Mouse (Mus musculus) midbrain, embryonic 14.5 days (tissue): ENCODE measurements around the gene Crp. TPM values are rescaled to one million over a fixed set of nuclear protein-coding genes. Genes with fewer than 3 reads are reported as not detected.

ENCODE experiments used
- ATAC-seq: fragments of 200-750 bp; cut with Nextera tagmentation; 2 replicates; pipeline ENCODE4 v1.8.0; 2017; ENCODE audit warnings: moderate number of reproducible peaks, moderate library complexity; ENCODE audit not compliant: low FRiP score, low TSS enrichment
- DNase-seq: peaks from one replicate; pipeline ENCODE4 v3.0.0-alpha.2; 2015
- H3K27ac ChIP-seq: fragments of 300-500 bp; sonication (generic); replicated peaks from 2 replicates; pipeline ENCODE4 v1.5.1; 2014; ENCODE audit warnings: mild to moderate bottlenecking, low read depth, low read length, moderate library complexity
- H3K27me3 ChIP-seq: fragments of 300-500 bp; sonication (generic); 2 replicates; pipeline ENCODE4 v1.6.1; 2014; ENCODE audit warnings: low read length, control low read depth, mixed read lengths; ENCODE audit not compliant: control insufficient read depth, insufficient read depth
- H3K36me3 ChIP-seq: fragments of 300-500 bp; sonication (generic); 2 replicates; pipeline ENCODE4 v1.6.1; 2014; ENCODE audit warnings: low read length, control low read depth; ENCODE audit not compliant: control insufficient read depth, insufficient read depth
- H3K4me1 ChIP-seq: fragments of 300-500 bp; sonication (generic); 2 replicates; pipeline ENCODE4 v1.6.1; 2014; ENCODE audit warnings: mild to moderate bottlenecking, antibody characterized with exemption, low read length, control low read depth; ENCODE audit not compliant: control insufficient read depth, insufficient read depth
- H3K4me2 ChIP-seq: fragments of 300-500 bp; sonication (generic); 2 replicates; pipeline ENCODE4 v1.6.1; 2014; ENCODE audit warnings: mild to moderate bottlenecking, low read length, moderate library complexity
- H3K4me3 ChIP-seq: fragments of 300-500 bp; sonication (generic); replicated peaks from 2 replicates; pipeline ENCODE4 v1.5.1; 2014; ENCODE audit warnings: low read depth, low read length
- H3K9ac ChIP-seq: fragments of 300-500 bp; sonication (generic); replicated peaks from 2 replicates; pipeline ENCODE4 v1.6.1; 2014; ENCODE audit warnings: mild to moderate bottlenecking, low read length, moderate library complexity
- H3K9me3 ChIP-seq: fragments of 300-500 bp; sonication (generic); 2 replicates; pipeline ENCODE4 v1.6.1; 2016; ENCODE audit warnings: low read length, control low read depth, mixed read lengths; ENCODE audit not compliant: control insufficient read depth
- WGBS: fragments of 180-500 bp; shearing (Covaris S2); extraction: QIAGEN DNeasy Blood & Tissue Kit; methylation state at CpG from one replicate; pipeline ENCODE4 v1.1.7; 2014; 5-methylcytosine and 5-hydroxymethylcytosine counted together
- polyA plus RNA-seq: library from polyadenylated mRNA; unstranded; fragments of >200 nt; fragmentation: Nextera tagmentation; extraction: Ambion mirVana; gene quantifications from 2 replicates; pipeline ENCODE4 v1.2.1, GENCODE M21; 2014

Gene Crp
- polyA plus RNA-seq, 1 experiment from 2014 or later: not detected

- DNase-seq: no peak
- 91% methylated on average over 2 of the region's 2 CpGs for WGBS
Measured at GRCm38 (mm10) chr1:172701381-172701780, 3.5 kb downstream of the Crp start.

GRCm38 (mm10) chr1:172701901-172702300, 4.0 kb downstream of the Crp start:
- no peaks in the 10 kb centered on the region for H3K9me3 ChIP-seq
- no peaks in the 10 kb centered on the region for H3K27me3 ChIP-seq
- no peak overlapping the region for H3K4me2 ChIP-seq
- H3K27ac ChIP-seq: no peak overlapping the region
- H3K36me3 ChIP-seq: no peaks in the 10 kb centered on the region
- H3K4me1 ChIP-seq: no peaks in the 10 kb centered on the region
- no peak for ATAC-seq
- H3K4me3 ChIP-seq: no peak overlapping the region
- no peak overlapping the region for H3K9ac ChIP-seq
- no peak for DNase-seq
- 92% methylated on average over 3 of the region's 3 CpGs for WGBS

More at GRCm38 (mm10) chr1:172701381-172701780, 3.5 kb downstream of the Crp start:
- Histone ChIP-seq H3K27me3 (no peaks in the 10 kb centered on the region), H3K4me2 (no peak overlapping the region), H3K9me3 (no peaks in the 10 kb centered on the region), H3K27ac (no peak overlapping the region), H3K4me3 (no peak overlapping the region), H3K9ac (no peak overlapping the region), H3K36me3 (no peaks in the 10 kb centered on the region), H3K4me1 (no peaks in the 10 kb centered on the region)
- ATAC-seq: no peak

GRCm38 (mm10) chr1:172704769-172705168, 6.9 kb downstream of the Crp start:
- H3K27ac ChIP-seq: no peak overlapping the region
- H3K9me3 ChIP-seq: no peaks in the 10 kb centered on the region
- DNase-seq (no peak), ATAC-seq (no peak)
- WGBS: 67% methylated on average over 4 of the region's 4 CpGs
- no peaks in the 10 kb centered on the region for H3K27me3 ChIP-seq
- no peak overlapping the region for H3K9ac ChIP-seq
- H3K4me2 ChIP-seq: no peak overlapping the region
- H3K36me3 ChIP-seq: no peaks in the 10 kb centered on the region
- H3K4me3 ChIP-seq: no peak overlapping the region
- no peaks in the 10 kb centered on the region for H3K4me1 ChIP-seq

GRCm38 (mm10) chr1:172706243-172706642, 8.4 kb downstream of the Crp start:
- Histone ChIP-seq H3K36me3 (no peaks in the 10 kb centered on the region), H3K4me2 (no peak overlapping the region), H3K27ac (no peak overlapping the region), H3K9ac (no peak overlapping the region), H3K4me3 (no peak overlapping the region), H3K9me3 (no peaks in the 10 kb centered on the region), H3K4me1 (no peaks in the 10 kb centered on the region), H3K27me3 (no peaks in the 10 kb centered on the region)
- ATAC-seq (no peak), DNase-seq (no peak)
- 94% methylated on average over 4 of the region's 4 CpGs for WGBS

GRCm38 (mm10) chr1:172709788-172710350, 12.0 kb downstream of the Crp start:
- Histone ChIP-seq H3K9me3 (no peaks in the 10 kb centered on the region), H3K4me3 (no peak overlapping the region), H3K4me1 (no peaks in the 10 kb centered on the region; the same call in 1 of the 2 replicates), H3K36me3 (no peaks in the 10 kb centered on the region), H3K9ac (no peak overlapping the region), H3K4me2 (no peak overlapping the region), H3K27ac (no peak overlapping the region), H3K27me3 (no peaks in the 10 kb centered on the region)
- 89% methylated on average over 3 of the region's 3 CpGs for WGBS
- ATAC-seq (no peak), DNase-seq (no peak)

GRCm38 (mm10) chr1:172711396-172711795, 13.5 kb downstream of the Crp start:
- ATAC-seq (no peak), DNase-seq (no peak)
- Histone ChIP-seq H3K27me3 (no peaks in the 10 kb centered on the region), H3K4me1 (no peaks in the 10 kb centered on the region; the same call in 1 of the 2 replicates), H3K4me2 (no peak overlapping the region), H3K27ac (no peak overlapping the region), H3K4me3 (no peak overlapping the region), H3K9me3 (no peaks in the 10 kb centered on the region), H3K36me3 (no peaks in the 10 kb centered on the region), H3K9ac (no peak overlapping the region)
- 83% methylated on average over 2 of the region's 2 CpGs for WGBS

GRCm38 (mm10) chr1:172711962-172712361, 14.1 kb downstream of the Crp start:
- H3K36me3 ChIP-seq: no peaks in the 10 kb centered on the region
- no peaks in the 10 kb centered on the region for H3K9me3 ChIP-seq
- H3K4me1 ChIP-seq: no peaks in the 10 kb centered on the region; the same call in 1 of the 2 replicates
- no peak overlapping the region for H3K27ac ChIP-seq
- no peaks in the 10 kb centered on the region for H3K27me3 ChIP-seq
- ATAC-seq (peak; percentile 6; the same call in 1 of the 2 replicates), DNase-seq (no peak)
- no peak overlapping the region for H3K4me3 ChIP-seq
- 66% methylated on average over 4 of the region's 4 CpGs for WGBS
- no peak overlapping the region for H3K9ac ChIP-seq
- no peak overlapping the region for H3K4me2 ChIP-seq

GRCm38 (mm10) chr1:172751241-172751640, 53.4 kb downstream of the Crp start:
- Histone ChIP-seq H3K4me1 (no peaks in the 10 kb centered on the region), H3K9me3 (no peaks in the 10 kb centered on the region), H3K36me3 (no peaks in the 10 kb centered on the region), H3K4me2 (no peak overlapping the region), H3K4me3 (no peak overlapping the region), H3K9ac (no peak overlapping the region), H3K27ac (no peak overlapping the region), H3K27me3 (no peaks in the 10 kb centered on the region)
- ATAC-seq: no peak
- 82% methylated on average over 3 of the region's 3 CpGs for whole genome bisulfite sequencing
- no peak for DNase-seq

GRCm38 (mm10) chr1:172755151-172755550, 57.3 kb downstream of the Crp start:
- DNase-seq (no peak), ATAC-seq (no peak)
- no peaks in the 10 kb centered on the region for H3K4me1 ChIP-seq
- no peaks in the 10 kb centered on the region for H3K9me3 ChIP-seq
- H3K36me3 ChIP-seq: no peaks in the 10 kb centered on the region
- 69% methylated on average over 7 of the region's 7 CpGs for WGBS
- no peak overlapping the region for H3K9ac ChIP-seq
- no peak overlapping the region for H3K27ac ChIP-seq
- H3K4me3 ChIP-seq: no peak overlapping the region
- no peak overlapping the region for H3K4me2 ChIP-seq
- H3K27me3 ChIP-seq: no peaks in the 10 kb centered on the region
